Mouse (Mus musculus) thymus, postnatal 14 days (tissue): ENCODE results near the gene Slc22a23.
A peak's percentile ranks its signal among the peaks of the same experiment; 100 is the strongest.

Experiments used
- DNase-seq: peaks from one replicate; pipeline ENCODE4 v3.0.0; 2021

The Slc22a23 gene

GRCm38 (mm10) chr13:34228905-34229304 lies 116.1 kb downstream of the Slc22a23 start:
- DNase-seq: no peak

GRCm38 (mm10) chr13:34227720-34228661 lies 117.0 kb downstream of the Slc22a23 start:
- DNase-seq: no peak

- no peak for DNase-seq
Measured at GRCm38 (mm10) chr13:34226940-34227339, 118.0 kb downstream of the Slc22a23 start.

DNA sequence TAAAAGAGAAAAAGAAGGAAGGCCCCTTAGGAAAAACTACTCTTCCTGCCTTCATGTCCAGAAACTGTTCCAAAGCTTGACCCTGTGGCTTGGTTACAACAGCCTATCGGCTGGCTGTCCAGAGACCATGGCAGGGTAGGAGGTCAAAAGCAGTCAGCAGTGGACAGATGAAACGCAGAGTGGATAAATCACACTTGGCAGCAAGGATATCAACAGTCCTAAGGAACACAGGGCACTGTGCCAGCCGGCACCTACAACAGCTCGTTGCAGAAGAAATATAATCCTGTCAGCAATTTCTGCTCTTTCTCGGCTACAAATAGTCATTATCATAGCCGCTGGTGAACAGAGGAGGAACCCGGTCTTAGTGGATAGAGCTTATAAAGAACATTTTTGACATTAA lies 122.0 kb downstream of the Slc22a23 start:
- DNase-seq: no peak

DNA sequence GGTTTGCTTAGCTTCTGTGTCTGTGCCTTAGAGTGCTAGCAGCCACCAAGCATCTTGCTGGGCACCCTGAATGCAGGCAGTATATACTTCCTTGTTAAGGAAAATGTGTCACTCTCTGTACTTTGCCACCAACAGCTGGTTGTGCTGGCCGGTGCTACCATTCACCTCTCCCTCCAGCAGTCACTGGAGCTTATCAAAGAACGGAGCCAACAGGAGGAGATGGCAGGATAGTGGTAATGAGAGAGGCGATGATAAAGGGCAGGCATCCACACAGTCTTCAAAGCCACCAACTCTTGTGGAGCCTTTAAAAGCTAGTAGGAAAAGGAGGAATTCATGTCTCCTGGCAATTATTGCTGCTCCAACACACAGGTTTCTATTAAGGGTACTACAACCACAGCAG lies 125.3 kb downstream of the Slc22a23 start:
- DNase-seq: no peak

DNA sequence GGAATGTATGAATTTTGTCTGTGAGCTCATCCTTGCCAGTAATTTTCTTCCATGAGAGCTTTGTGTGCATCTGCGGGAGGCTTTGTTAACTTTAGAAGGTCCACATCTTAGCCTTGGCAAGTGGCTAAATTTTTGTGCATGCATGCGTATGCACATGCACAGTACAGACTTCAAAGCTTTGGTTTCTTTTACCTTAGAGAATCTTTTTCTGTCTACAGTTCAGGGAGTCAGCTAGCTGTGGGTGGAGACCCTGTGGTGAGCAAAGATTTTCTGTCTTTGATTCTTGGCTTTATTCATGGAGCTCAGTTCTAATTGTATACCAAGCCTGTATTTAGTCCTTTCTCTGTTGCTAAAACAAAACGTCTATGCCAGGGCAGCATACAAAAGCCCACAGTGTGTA lies 126.2 kb downstream of the Slc22a23 start:
- no peak for DNase-seq

DNA sequence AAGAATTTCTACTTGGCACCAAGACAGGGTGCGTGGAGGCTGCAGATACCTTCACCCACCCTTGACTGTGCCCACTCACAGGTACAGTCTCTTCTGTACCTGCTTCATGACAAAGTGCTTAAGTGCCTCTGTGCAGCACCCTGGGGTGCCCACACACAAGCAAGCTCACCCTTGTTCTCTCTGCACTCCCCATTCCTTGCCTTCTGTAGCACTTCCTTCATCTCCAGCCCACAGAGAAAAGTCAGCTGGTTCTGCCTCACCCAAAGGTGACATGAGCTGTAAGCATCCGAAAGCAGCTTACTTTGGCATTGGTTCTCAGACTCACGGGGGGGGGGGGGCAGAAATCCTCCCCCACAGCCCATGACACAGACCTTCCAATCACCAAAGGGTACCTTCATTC lies 130.1 kb downstream of the Slc22a23 start:
- no peak for DNase-seq

DNA sequence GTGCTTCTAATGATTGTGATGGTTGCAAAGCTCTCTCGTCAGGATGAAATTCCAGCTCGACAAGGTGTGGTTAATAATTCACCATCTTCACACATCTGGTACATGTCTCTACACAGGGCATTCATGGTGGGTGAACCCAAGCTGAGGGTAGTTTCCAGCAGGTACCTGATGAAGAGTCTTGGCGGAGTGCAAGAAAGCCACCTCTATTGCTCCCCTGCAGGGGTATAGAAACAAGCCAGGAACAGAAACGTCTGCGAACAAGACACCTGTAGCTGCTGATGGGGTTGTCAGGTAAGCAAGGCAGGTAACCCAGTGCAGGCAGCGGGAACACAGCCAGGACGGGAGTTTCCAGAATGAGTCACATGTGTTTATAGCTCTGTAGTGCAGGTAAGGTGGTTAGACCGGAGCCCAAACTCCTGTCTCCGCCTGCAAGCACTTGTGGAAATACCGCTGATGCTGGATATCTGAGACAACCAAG lies 132.2 kb downstream of the Slc22a23 start:
- no peak for DNase-seq

DNA sequence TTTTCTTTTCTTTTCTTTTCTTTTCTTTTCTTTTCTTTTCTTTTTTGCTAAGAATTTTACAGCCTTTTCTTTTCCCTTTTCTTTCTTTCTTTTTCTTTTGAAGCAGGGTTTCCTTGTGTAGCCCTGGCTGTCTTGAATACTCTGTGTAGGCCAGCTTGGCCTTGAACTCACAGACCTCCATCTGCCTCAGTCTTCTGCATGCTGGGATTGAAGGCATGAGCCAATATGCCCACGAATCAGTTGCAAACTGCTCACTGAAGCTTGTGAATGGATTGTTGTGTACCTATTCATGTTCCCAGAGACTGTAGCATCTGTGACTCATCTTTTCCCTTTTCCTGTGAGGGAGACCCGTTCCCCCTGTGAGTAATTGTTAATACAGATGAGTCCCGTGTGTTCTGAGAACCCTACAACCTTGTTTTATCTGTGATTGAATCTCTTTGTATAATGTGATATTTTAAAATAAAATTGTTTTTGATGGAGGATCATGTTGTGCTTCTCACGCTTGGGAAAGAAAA lies 133.7 kb downstream of the Slc22a23 start:
- DNase-seq: no peak

- no peak for DNase-seq
Measured at GRCm38 (mm10) chr13:34207714-34208470, 137.1 kb downstream of the Slc22a23 start.

DNA sequence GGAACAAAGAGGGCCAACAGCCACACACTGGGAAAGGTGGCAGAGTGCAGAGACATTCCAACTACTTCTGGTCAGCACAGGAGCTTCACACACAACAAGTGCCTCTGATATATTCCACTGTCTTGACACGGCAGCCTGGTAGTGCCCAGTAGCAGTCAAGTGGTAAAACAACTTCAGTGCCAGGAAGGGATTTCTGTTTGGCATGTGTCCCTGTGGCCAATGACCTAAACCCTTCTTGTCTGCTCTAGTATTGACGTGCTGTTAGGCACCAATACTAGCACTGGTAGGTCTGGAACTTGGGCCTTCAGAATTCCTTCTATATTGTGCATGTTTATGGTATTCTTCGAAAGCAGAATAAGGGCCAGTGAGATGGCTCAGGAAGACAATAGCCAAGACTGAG lies 139.8 kb downstream of the Slc22a23 start:
- DNase-seq: no peak

DNA sequence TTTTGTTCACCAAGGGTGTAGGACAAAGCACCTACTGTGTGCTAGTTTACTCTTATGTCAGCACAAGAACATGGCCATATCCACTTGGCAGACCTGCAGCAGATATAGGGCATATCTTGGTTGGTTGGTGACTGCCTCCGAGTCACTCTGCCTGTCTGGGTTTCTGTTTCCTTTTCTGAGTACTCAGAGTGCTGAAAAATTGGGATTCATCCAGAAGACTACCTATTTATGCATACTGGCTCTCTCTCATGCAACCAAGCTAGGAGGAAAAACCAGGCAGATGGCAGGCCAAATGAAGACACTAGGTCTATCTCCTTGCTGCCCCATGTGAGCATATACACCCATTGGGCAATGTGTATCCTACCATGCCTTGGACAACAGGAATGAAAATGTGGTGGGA lies 149.3 kb downstream of the Slc22a23 start:
- DNase-seq: no peak

DNA sequence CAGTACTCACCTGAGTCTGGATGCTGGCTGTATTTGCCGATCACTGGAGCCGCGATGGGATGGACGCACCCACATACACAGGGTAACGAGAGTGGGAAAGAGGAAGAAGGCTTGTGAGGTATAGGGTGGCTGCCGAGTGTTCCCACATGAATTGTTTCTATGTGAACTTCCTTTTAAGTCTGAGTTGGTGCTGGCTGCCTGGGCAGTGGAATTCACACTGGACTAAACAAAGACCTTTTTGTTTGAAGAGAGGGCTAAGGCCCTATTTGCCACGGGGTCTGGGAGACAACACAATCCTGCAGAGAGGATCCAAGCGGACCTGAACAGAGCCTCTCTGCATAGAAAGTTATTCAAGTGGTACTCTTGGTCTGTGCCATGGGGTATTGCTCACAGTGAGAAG lies 151.6 kb downstream of the Slc22a23 start:
- DNase-seq: no peak

GRCm38 (mm10) chr13:34192414-34193191 lies 152.4 kb downstream of the Slc22a23 start:
- no peak for DNase-seq

GRCm38 (mm10) chr13:34187571-34187970 lies 157.4 kb downstream of the Slc22a23 start:
- DNase-seq: peak; percentile 68

DNA sequence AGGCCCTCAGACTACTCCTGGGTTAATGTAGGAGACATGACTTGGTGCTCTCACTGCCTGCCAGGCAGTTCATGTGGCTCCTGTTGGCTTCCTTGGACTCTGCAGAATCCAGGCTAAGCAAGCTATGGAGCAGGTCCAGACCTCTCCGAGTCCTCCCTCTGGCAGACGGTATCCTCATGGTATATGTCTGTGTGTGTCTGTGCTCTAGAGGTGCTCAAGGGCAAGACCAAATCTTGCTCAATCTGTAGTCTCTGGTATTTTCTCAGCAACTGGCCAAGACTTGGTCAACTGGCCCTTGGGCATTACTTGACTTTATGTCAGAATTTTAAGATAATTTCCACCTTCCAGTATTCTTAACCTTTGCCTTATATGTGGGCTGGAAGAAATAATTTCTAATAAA lies 159.6 kb downstream of the Slc22a23 start:
- DNase-seq: no peak

DNA sequence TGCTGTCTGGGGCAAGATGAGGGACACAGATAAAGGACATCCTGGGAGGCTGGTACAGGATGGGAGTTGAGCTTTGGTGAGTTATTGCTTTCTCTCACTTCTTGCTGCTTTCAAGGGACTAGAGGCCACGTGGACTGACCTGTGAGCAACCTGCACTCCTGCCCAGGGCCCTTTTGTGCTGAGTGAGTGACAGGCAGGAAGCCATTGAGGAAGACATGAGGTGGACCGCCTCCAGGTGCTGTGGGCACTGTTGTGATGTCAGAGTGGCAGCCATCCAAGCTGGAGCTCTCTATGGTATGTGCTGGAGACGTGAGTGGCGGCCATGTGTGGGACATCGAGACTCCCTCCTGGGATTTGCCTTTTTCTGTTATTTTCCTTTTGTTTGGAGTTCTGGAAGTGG lies 163.4 kb downstream of the Slc22a23 start:
- no peak for DNase-seq

DNA sequence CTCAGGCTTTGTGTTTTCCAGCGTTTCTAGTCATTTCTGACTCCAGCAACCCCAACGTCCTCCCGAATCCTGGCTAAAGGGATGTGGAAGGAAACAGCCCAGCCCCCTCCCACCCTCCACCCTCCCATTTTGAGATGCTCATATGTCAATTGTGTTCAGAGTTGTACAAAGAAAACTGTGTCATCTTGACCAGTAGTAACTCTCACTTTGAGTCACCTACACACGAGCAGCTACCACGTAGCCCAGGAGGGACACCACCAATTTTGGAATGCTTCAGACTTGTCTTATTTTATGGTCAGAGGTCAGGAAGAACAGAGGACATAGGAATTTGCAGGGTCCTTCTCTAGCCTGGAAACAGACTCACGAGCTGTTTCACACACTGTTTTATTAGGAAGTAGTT lies 171.0 kb downstream of the Slc22a23 start:
- no peak for DNase-seq

- no peak for DNase-seq
Measured at GRCm38 (mm10) chr13:34163304-34163975, 181.5 kb downstream of the Slc22a23 start.

GRCm38 (mm10) chr13:34162491-34163303 lies 182.3 kb downstream of the Slc22a23 start, which contains the start of gene Psmg4:
Psmg4 (plus strand) TSS chr13:34162964.
- peak; percentile 96 for DNase-seq

- no peak for DNase-seq
Measured at GRCm38 (mm10) chr13:34159926-34160325, 185.1 kb downstream of the Slc22a23 start.
